Mouse (Mus musculus) layer of hippocampus, postnatal 10 days (tissue): Measurements from ENCODE around the gene Haus6. TPM values are rescaled to one million over a fixed set of nuclear protein-coding genes. Genes with fewer than 3 reads are reported as not detected.
A peak's percentile ranks its signal among the peaks of the same experiment; 100 is the strongest.

Experiments
- DNase-seq, 2 experiments: peaks; one replicate each; pipeline ENCODE4 v3.0.0; 2021; ENCODE audit warnings: low spot score in 2 of 2
- total RNA-seq, 2 experiments: library from RNA; stranded (reverse); gene quantifications; 2 replicates each; pipeline ENCODE4 v1.2.3; 2021

The Haus6 gene
- total RNA-seq, 2 experiments from 2014 or later = 7.3 to 8.5 TPM

DNA sequence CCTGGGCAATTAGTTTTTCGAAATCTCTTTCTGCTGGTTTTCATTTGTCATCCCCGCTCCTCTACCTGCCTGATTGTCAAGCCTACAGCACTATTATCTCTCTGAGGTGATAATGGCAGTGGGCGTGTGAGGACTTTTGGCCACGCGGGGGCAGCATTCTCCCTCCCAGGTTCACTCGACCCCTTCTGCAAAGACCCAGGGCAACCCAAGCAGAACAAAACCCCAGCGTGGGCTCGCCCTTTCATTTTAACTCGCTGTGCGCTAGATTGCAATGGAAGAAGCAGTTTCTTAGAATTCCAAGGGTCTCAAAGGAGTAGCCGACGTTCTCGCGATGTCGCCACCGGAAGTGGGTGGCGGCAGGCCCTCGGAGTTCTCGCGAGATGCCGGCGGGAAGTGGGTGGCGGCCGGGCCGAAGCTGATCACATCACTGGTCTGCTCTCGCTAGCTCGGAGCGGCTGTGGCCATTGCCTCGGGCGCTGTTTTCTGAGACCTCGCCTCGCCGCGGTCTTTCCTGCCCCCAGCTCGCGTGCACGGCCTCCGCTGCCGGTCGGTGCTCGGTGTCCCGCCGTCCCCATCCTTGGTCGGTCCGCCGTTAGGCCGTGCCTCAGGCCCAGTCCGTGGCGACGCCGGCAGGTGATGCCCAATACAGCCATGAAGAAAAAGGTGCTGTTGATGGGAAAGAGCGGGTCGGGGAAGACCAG, 36.4 kb downstream of the Haus6 start, which contains the start of gene Rraga:
Gene Rraga (plus strand): TSS at position 386 of the 701 bp plus-strand sequence.
- DNase-seq = peak; percentile 96

DNA sequence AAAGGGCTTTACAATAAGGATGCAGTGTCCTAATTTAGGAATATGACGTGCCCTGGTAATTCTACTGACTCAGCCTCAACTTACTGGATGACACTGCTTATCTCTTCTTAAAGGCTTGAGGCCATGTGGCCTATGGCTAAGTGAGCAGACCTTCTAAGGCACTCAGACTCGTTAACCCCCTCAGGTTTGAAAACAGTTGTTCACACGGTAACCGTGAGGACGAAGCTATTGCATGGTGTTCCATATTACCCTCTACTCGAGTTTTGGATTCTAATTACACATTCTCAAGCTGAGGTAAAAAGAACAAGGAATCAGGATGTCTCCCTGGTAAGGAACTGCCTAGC, 36.9 kb downstream of the Haus6 start:
- peak in 1 of 2 experiments; percentile 14 for DNase-seq

DNA sequence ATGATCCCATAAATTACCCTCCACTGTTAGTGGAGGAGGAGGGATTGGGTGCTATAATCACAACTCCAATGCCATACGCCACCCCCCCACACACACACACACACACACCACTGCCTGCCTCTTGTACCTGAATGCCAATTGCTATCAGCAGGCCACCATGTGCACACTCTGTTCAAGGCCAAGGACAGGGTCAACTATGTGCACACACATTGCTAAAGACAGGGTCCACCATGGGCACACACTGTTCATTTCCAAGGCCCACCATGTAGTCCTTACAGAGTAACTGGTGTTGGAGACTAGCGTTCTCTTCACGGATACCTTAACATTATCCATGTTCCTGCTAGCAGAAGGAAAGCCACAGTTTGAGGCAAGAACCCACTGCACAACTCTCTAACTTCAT, 50.8 kb downstream of the Haus6 start:
- DNase-seq = no peak

DNA sequence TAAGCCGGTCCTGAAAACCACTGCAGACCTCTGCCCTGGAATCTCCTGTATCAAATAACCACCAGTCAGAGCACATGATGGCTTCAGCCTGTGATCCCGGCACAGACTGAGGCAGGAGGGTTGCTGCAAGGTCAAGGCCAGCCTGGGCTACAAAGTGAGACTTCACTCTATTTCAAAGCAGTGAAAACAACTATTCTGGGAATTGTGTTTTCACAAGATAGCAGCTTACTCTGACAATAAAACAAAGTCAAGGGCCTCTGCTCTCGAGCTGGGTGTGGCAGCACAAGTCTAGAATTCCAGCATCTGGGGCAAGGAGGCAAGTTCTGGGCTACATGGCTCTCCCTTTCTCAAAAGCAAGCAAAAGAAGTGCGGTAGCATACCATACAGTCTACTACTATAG, 52.8 kb downstream of the Haus6 start:
- DNase-seq = no peak

DNA sequence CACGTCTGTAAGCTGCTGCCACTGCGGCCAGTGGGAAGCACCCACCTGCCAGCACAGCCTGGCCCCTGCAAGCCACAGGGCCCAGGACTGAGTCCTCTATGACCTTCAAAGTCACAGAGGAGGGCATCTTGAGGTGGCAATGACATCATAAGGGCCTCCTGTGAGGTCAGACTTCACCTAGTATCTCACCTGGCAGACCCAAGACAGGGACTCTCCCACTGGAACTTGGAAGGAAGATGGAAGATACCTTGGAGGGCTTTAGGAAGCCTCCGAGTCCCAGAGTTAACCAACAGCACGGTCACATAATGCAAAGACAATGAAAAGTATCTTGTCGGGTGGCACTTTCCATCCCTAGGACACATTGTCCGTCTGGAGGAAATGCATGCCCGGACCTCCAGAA, 53.6 kb downstream of the Haus6 start, which contains the start of gene Saxo1:
Gene Saxo1 (minus strand): TSS at position 101 of the 400 bp plus-strand sequence.
- DNase-seq = no peak

DNA sequence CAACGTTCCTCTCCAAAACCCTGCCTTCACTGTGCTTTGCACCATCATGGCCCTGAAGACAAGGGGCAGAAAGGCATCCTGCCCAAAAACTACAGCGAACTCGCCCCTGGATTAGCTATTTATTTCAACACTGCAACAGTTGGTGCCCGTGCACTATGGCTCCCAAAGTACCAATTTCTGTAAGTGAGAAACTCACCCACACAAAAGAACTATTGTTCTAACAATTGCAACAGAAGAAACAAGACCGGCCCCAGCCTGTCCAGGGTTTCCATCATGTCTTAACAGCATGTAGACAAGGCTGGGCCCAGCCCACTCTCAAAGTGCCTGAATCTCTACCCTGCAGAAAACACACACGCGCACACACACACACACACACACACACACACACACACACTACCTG, 54.5 kb downstream of the Haus6 start:
- DNase-seq = no peak

DNA sequence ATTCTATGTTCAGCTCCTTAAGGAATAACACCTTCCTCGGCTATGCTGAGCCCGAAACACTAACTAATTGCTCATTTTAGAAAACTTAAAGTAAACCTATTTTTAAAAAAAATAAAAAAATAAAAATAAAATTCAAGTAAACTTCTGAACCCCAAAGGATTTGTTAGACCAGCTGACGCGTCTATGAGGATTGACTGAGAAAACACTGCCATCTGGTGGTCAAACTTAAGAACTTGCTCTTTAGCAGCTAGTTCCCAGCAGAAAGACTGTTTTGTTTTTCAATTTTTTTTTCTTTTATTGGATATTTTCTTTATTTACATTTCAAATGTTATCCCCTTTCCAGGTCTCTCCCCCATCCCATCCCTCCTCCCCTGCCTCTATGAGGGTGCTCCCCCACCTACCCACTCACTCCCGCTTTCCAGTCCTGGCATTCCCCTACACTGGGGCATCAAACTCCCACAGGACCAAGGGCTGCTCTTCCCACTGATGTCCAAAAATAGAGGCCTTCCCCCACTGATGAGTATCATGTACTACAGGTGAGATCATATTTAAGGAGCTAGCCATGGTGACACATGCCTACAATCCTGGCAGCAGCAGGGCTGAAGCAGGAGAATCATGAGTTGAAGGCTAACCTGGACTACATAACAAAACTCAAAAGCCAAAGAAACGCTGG, 56.7 kb downstream of the Haus6 start:
- no peak for DNase-seq

DNA sequence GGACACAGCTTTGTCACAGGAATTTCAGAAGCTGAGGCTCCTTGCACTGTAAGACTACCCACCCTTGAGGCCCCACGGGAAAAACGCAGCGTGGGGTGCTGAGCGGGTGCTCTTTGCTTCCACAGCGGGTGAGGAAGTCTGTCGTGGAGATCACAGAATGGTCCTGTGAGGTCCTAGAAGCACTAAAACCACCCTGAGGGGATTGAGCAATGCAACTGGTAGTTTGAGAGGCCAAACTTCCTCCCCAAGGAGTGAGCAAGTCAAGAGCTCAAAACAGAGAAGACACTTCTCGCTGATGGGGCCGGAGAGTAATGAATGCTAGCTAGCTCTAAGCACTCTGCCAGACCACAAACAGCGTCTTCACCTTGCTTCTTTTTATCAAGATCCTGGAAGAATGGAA, 63.5 kb downstream of the Haus6 start:
- DNase-seq = no peak

DNA sequence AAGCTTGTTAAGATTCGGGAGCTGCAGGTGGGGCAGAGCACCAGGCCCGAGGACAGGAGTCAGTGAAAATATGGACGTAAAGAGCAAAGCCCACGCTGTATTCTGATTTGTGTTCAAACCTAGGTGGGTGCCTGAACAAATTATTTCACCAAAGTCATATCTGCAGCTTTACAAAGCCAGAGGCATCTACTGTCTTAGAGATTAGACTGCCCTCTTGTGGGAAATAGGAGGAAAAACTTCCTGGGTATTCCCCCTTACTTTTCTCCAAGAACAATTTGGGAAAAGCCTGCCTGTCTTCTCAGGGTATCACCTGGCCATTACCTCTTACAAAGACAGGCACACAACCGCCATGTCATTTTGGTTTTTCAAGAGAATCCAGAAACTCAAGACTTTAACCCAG, 66.2 kb downstream of the Haus6 start:
- no peak for DNase-seq

DNA sequence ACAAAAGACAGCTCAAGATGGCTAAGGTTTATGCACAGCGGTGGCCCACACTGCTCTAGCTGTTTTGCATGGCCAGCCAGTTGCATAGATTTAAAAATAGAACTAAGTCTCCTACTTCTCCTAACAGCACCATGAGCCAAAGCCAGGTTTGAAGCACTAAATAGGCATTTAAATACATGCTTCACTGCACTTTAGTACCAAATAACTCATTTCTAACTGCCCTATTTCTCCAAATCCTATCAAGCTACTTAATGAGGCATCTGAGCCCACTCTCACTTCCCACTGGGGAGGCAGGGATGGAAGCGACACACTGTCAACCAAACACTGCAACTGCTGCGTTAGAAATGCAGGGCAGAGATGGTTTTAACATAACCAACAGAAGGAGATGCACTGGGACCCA, 67.9 kb downstream of the Haus6 start:
- no peak for DNase-seq

DNA sequence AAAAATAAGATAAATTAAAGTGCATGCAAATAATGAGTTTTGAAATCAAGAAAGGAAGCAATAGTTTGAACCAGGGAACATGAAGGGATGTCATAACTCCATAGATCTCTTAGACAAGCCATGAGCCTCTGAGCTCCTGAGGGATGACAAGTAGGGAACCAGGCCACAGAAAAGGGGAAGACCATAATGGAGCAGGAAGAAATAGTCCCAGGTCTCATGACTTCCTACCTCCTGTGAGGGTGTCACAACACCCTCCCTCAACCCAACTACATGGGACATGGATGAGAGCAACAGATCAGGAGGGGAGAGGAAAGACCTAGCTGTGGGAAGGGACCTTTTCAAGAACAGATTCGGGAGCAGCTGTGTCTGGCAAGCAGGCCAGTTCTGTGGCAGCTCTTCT, 70.3 kb downstream of the Haus6 start:
- no peak for DNase-seq

DNA sequence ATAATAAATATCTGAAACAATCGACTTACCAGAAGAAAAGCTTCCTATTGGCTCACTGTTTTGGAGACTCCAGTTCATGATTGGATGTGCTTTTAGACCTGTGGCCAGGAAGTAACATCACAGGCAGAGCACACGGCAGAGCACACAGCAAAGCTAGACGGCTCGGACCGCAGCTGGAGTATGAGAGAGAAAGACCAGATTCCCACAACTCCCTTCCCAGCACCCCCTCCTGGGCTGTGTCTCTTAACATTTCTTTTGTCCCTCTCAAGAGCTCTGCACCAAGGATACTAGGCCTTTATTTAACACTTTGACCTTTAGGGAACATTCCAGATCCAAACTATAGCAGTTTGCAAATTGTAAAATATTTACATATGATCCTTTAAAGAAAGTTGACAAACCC, 72.9 kb downstream of the Haus6 start:
- no peak for DNase-seq

DNA sequence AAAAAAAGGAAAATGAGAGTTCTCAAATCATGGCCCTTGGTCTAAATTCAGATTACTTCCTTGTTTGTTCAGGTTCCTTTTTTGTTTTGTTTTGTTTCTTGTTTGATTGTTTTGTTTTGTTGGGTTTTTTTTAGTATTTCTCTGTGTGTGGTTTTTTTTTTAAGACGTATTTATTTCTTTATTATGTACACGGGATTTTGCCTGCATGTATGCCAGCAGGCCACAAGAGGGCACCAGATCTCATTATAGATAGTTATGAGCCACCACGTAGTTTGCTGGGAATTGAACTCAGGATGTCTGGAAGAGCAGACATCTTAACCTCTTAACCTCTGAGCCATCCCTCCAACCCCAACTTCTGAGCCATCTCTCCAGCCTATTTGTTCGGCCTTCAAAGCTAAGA, 73.9 kb downstream of the Haus6 start:
- no peak for DNase-seq

DNA sequence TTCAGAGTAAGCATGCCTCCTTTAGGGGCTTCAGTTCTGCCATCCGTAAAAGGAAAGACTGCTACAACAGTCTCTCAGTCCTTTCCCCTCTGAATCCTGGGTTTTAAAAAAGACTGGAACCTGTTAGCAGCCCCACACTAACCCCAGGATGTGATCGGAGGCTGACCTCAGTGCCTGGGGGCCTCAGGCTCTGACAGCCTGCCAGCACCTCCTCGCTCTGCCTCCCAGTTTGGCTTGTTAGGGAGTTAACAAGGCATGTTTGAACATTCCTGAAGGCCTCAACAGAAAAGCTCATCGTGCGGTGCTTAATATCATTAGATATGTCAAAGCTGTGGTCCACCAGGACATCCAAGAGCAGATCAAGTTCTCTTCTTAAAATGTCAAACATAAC, 77.8 kb downstream of the Haus6 start:
- no peak for DNase-seq

DNA sequence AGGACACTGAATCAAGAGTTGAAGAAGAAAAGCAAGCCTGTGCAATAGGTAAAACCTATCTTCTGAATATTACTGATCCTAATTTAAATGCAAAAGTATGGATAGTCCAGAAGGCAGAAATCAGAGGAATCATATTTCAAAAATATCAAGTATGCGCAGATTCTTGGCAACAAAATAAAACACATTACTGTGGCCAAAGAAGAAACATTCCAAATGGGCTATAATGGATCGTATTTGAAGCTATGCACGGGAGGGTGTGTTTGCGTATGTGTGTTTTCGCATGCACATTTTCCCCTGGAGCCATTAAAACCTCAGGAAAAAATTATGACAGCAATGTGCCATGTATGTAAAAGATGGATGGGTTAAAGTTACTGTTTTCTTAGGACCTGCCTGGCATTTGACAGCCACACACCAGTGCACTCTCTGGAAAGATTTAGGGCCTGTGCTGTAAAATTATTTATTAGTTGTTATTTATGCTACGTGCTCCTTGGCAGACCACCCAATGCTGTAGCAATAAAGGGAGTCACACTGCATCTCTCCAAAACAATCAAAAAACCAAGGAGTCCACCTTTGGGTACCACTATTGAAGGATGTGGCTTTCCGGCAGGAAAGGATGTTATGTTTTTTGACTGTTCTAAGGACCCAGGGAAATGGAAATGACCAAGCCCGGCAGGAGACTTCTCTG, 78.3 kb downstream of the Haus6 start:
- DNase-seq = no peak

DNA sequence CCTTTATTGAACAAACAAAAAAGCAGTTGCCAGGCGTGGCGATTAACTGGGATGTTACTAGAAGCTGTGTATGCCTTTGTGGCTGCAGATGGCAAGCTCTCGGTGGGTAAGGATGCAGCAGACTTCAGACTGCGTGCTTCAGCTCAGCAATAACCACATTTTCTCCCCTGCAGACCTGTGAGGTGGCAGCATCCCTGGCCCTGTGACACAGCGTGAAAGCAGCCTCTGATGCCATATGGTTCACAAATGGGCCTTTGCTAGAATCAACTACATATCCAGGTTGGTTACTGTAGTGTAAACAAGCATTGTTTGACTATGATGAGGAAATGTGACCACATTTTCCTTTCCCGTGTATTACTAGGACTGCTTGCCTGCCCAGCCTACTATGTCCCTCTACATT, 82.7 kb downstream of the Haus6 start:
- DNase-seq = no peak

Other genes starting within 250 kb of the Haus6 start
- not detected for gene Saxo1, start 53.7 kb downstream of the Haus6 start, total RNA-seq
- gene Rraga, start 36.4 kb downstream of the Haus6 start, total RNA-seq = 100 to 1,000 TPM; 133 to 156 TPM
- 10 to 100 TPM; 17.3 to 18.0 TPM for gene Plin2, start 58.0 kb upstream of the Haus6 start, total RNA-seq
- gene Dennd4c, start 136.5 kb upstream of the Haus6 start, total RNA-seq = 10 to 100 TPM; 13.0 to 14.8 TPM
- gene Rps6, start 245.4 kb upstream of the Haus6 start, total RNA-seq = 100 to 1,000 TPM; 434 to 447 TPM